Mouse (Mus musculus) stomach, embryonic 14.5 days (tissue): ENCODE measurements around the gene Tbr1. TPM values are rescaled to one million over a fixed set of nuclear protein-coding genes. Genes with fewer than 3 reads are reported as not detected.

Experiments
- microRNA-seq: library from miRNA; unstranded; fragments of <30 nt; microRNA quantifications from one replicate; pipeline ENCODE4, GENCODE M21; 2016
- polyA plus RNA-seq: library from polyadenylated mRNA; unstranded; fragments of >200 nt; fragmentation: Nextera tagmentation; extraction: Ambion mirVana; gene quantifications from 2 replicates; pipeline ENCODE4 v1.2.1, GENCODE M21; 2014

The Tbr1 gene
- polyA plus RNA-seq, 1 experiment from 2014 or later, result not detected

Small RNAs within 50 kb of the gene (microRNA-seq; reads per million reads assigned to microRNA genes)
- gene Gm22403, result not detected

Other genes starting within 250 kb of the Tbr1 start
- gene Tank, start 224.3 kb upstream of the Tbr1 start, polyA plus RNA-seq, result 36.1 and 36.6 TPM in 2 replicates
- gene Psmd14, start 91.2 kb upstream of the Tbr1 start, polyA plus RNA-seq, result 188 and 190 TPM in 2 replicates
- gene Slc4a10, start 243.5 kb downstream of the Tbr1 start, polyA plus RNA-seq, result 0.13 and 0.67 TPM in 2 replicates